Mouse (Mus musculus): Measurements from ENCODE around the gene Smg1. TPM values are rescaled to one million over a fixed set of nuclear protein-coding genes. Genes with fewer than 3 reads are reported as not detected.
"Not testable (repeated sequence)": the region's sequence is repeated elsewhere in the genome, so short reads cannot be mapped to it uniquely, and the experiment has no call there.

The Smg1 gene
- polyA plus RNA-seq, 1 experiment from 2014 or later, result 24.5 TPM

DNA sequence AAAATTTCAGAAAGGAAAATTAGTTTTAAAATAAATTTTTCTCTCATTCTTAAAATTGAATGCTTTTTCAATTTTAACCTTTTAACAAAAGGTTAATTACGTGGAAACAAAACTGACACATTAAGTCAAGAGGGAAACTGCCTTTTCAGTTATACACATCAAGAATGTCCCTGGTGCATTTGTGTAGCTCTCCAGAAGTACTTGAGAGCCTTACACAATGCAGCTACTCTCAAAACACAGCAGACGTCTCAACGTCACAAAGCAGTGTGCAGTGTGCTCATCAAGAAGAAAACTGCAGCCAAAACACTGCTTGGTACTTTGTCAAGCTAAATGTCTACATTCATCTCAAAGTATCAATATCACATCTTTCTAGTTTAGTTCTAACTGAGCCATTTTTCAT lies 63.7 kb downstream of the Smg1 start:
- no peak overlapping the region for H3K4me3 ChIP-seq
- peaks cover 47% of the 10 kb centered on the region for H3K36me3 ChIP-seq (replicated peaks)
- ATAC-seq (replicated peaks), result no peak
- no peak overlapping the region for H3K9ac ChIP-seq
- 75% methylated on average over 3 of the region's 3 CpGs for WGBS
- no peaks in the 10 kb centered on the region for H3K9me3 ChIP-seq
- H3K27ac ChIP-seq, result no peak overlapping the region
- no peaks in the 10 kb centered on the region for H3K4me1 ChIP-seq
- no peak overlapping the region for H3K4me2 ChIP-seq
- no peaks in the 10 kb centered on the region for H3K27me3 ChIP-seq (replicated peaks)

DNA sequence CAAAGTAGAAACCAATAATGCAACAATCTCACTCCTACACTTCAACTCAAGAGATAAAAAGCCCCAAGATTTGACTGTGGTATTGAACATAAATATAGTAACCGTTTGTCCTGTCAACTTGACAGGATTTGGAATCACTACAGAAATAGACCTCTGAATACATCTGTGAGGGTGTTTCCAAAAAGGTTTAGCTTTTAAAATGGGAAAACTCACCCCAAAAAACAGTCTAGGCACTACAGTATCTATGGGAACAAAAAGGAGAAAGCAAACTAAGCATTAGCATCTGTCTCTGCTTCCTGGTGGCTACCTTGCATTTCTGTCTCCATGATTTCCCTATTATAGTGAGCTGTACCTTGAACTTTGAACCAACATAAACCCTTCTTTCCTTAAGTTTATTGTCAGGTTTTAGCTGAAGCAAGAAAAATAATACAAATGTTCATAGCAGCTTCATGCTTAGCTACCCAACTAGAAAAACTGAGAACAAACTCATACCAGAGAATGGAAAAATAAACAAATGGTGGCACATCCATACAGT lies 67.6 kb downstream of the Smg1 start:
- Histone ChIP-seq H3K4me3 (no peak overlapping the region), H3K9ac (no peak overlapping the region), H3K4me1 (no peaks in the 10 kb centered on the region), H3K27me3 (replicated peaks) (no peaks in the 10 kb centered on the region), H3K9me3 (no peaks in the 10 kb centered on the region), H3K27ac (no peak overlapping the region), H3K36me3 (replicated peaks) (peaks cover 46% of the 10 kb centered on the region), H3K4me2 (no peak overlapping the region)
- WGBS, result 90% methylated on average over 1 of the region's 1 CpGs
- ATAC-seq (replicated peaks), result no peak

DNA sequence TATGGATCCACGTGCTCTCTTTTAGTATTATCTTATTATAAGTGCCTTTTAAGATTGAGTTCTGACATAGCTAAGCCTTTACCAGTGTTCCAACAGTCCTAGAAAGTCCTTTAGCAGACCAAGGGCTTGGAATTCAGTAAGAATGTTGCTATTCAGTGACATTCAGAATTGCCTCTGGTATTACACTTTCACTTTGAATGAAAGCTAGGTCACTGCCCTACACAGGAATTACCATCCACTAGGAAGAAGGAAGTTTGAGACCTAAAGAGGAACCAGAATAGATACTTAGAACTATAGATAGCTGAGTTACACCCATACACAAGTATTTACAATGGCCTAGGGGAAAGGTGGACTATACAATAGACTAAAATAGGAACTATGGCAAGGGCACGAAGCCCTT lies 73.3 kb downstream of the Smg1 start:
- ATAC-seq (replicated peaks); H3K9me3 ChIP-seq; H3K27me3 ChIP-seq (replicated peaks); H3K4me2 ChIP-seq; H3K27ac ChIP-seq; H3K4me1 ChIP-seq; H3K9ac ChIP-seq; H3K4me3 ChIP-seq: not testable (repeated sequence)
- peaks cover 43% of the 10 kb centered on the region; the same call in 1 of the 2 replicates for H3K36me3 ChIP-seq (replicated peaks)
- 95% methylated on average over 2 of the region's 2 CpGs for WGBS

DNA sequence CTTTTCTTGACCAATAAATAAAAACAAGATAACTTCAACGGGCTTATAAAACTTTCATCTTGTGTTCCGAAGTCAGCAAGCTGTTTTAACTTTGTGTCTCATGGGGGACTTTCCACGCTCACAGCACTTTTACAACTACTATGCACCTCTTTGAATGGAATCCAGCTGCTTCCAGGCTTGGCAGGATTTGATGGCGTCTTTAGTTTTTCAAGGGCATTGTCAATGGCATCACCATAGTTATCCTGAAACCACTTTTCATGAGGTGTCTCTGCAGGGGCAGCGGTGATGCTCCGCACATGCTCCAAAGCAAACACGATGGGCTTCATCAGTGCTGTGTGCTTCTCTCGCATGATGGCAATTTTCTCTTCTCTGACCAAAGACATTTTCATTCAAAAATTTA lies 80.5 kb downstream of the Smg1 start:
- Histone ChIP-seq H3K4me1 (no peaks in the 10 kb centered on the region), H3K4me3 (no peak overlapping the region), H3K4me2 (no peak overlapping the region), H3K9ac (no peak overlapping the region), H3K27me3 (replicated peaks) (no peaks in the 10 kb centered on the region), H3K27ac (no peak overlapping the region), H3K9me3 (no peaks in the 10 kb centered on the region), H3K36me3 (replicated peaks) (peaks cover 39% of the 10 kb centered on the region)
- WGBS, result 91% methylated on average over 8 of the region's 8 CpGs
- ATAC-seq (replicated peaks), result no peak

GRCm38 (mm10) chr7:118160121-118160520 lies 83.3 kb downstream of the Smg1 start:
- no peaks in the 10 kb centered on the region for H3K9me3 ChIP-seq
- H3K36me3 ChIP-seq (replicated peaks), result peaks cover 36% of the 10 kb centered on the region
- H3K4me1 ChIP-seq, result no peaks in the 10 kb centered on the region
- ATAC-seq (replicated peaks), result no peak
- no peak overlapping the region for H3K27ac ChIP-seq
- H3K4me3 ChIP-seq, result no peak overlapping the region
- WGBS, result 94% methylated on average over 3 of the region's 3 CpGs
- H3K9ac ChIP-seq, result no peak overlapping the region
- no peak overlapping the region for H3K4me2 ChIP-seq
- H3K27me3 ChIP-seq (replicated peaks), result no peaks in the 10 kb centered on the region

- Histone ChIP-seq H3K27ac (no peak overlapping the region), H3K9ac (no peak overlapping the region), H3K9me3 (no peaks in the 10 kb centered on the region), H3K27me3 (replicated peaks) (no peaks in the 10 kb centered on the region), H3K36me3 (replicated peaks) (peaks cover 54% of the 10 kb centered on the region), H3K4me2 (no peak overlapping the region), H3K4me1 (no peaks in the 10 kb centered on the region), H3K4me3 (no peak overlapping the region)
- WGBS, result 97% methylated on average over 7 of the region's 7 CpGs
- no peak for ATAC-seq (replicated peaks)
These were observed 87.0 kb downstream of the Smg1 start for GRCm38 (mm10) chr7:118156461-118156860.

GRCm38 (mm10) chr7:118154150-118154549 lies 89.3 kb downstream of the Smg1 start:
- Histone ChIP-seq H3K27me3 (replicated peaks) (no peaks in the 10 kb centered on the region), H3K4me2 (no peak overlapping the region), H3K4me3 (no peak overlapping the region), H3K36me3 (replicated peaks) (peaks cover 45% of the 10 kb centered on the region), H3K4me1 (no peaks in the 10 kb centered on the region), H3K9ac (no peak overlapping the region), H3K9me3 (no peaks in the 10 kb centered on the region), H3K27ac (no peak overlapping the region)
- WGBS, result 97% methylated on average over 6 of the region's 6 CpGs
- ATAC-seq (replicated peaks), result no peak

- 78% methylated on average over 3 of the region's 3 CpGs for WGBS
- no peak overlapping the region for H3K4me2 ChIP-seq
- H3K27me3 ChIP-seq (replicated peaks), result no peaks in the 10 kb centered on the region
- H3K36me3 ChIP-seq (replicated peaks), result peaks cover 56% of the 10 kb centered on the region
- no peak overlapping the region for H3K9ac ChIP-seq
- no peaks in the 10 kb centered on the region for H3K9me3 ChIP-seq
- ATAC-seq (replicated peaks), result no peak
- no peaks in the 10 kb centered on the region for H3K4me1 ChIP-seq
- no peak overlapping the region for H3K4me3 ChIP-seq
- no peak overlapping the region for H3K27ac ChIP-seq
These were observed 99.9 kb downstream of the Smg1 start for GRCm38 (mm10) chr7:118143602-118144001.

- Histone ChIP-seq H3K9ac (no peak overlapping the region), H3K27ac (no peak overlapping the region), H3K4me3 (no peak overlapping the region), H3K36me3 (replicated peaks) (peaks cover 57% of the 10 kb centered on the region), H3K4me2 (no peak overlapping the region), H3K4me1 (no peaks in the 10 kb centered on the region), H3K27me3 (replicated peaks) (no peaks in the 10 kb centered on the region), H3K9me3 (no peaks in the 10 kb centered on the region)
- 93% methylated on average over 4 of the region's 4 CpGs for WGBS
- no peak for ATAC-seq (replicated peaks)
These were observed 100.3 kb downstream of the Smg1 start for GRCm38 (mm10) chr7:118143123-118143522.

DNA sequence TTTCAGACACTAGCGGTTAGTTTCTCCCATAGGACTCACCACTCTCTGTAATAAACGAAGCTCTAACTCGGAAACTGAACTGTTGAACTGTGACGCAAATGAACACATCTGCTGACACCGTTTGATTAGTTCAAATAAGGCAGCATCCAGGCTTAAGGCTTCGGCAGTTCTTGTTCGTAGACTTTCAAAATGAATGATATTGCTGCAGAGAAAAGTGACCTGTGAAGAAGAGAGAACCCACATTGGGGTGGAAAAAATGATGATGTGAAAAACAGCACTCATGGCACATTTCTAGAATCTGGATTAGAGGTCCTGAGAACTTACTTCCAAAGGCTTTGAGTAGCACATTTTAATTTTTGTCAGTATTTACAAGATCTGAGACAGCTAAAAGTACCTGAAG lies 102.2 kb downstream of the Smg1 start:
- Histone ChIP-seq H3K4me1 (no peaks in the 10 kb centered on the region), H3K4me2 (no peak overlapping the region), H3K27ac (no peak overlapping the region), H3K9me3 (no peaks in the 10 kb centered on the region), H3K4me3 (no peak overlapping the region), H3K27me3 (replicated peaks) (no peaks in the 10 kb centered on the region), H3K36me3 (replicated peaks) (peaks cover 69% of the 10 kb centered on the region), H3K9ac (no peak overlapping the region)
- WGBS, result 94% methylated on average over 7 of the region's 7 CpGs
- ATAC-seq (replicated peaks), result no peak

DNA sequence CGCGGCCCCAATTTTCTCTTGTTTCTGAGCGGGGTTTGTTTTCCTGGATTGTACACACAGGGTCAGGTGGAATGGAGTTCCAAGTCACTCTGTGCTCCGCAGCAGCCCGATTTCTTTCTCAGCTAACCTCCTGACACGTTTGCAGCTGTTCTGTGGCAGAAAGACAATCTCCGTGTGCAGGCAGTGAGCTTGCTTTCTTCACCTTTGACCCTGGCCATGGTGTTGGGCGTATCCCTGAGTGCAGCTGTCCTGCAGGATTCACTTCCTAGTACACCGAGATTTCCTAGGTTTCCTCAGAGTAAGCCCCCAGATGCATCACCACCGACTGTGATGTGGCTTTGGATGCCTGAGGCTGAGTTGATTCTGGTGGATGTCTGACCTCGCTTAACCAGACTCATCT lies 108.3 kb downstream of the Smg1 start:
- no peaks in the 10 kb centered on the region for H3K9me3 ChIP-seq
- no peak for ATAC-seq (replicated peaks)
- H3K36me3 ChIP-seq (replicated peaks), result peaks cover 34% of the 10 kb centered on the region
- whole genome bisulfite sequencing, result 82% methylated on average over 11 of the region's 11 CpGs
- H3K27ac ChIP-seq, result no peak overlapping the region
- no peak overlapping the region for H3K4me2 ChIP-seq
- peaks cover 4% of the 10 kb centered on the region; the same call in 1 of the 2 replicates for H3K4me1 ChIP-seq
- H3K9ac ChIP-seq, result no peak overlapping the region
- no peaks in the 10 kb centered on the region for H3K27me3 ChIP-seq (replicated peaks)
- H3K4me3 ChIP-seq, result no peak overlapping the region

GRCm38 (mm10) chr7:118129430-118130041 lies 113.9 kb downstream of the Smg1 start, which contains the start of gene Arl6ip1:
Gene Arl6ip1, minus strand, starts transcription at chr7:118129662.
- Histone ChIP-seq H3K27me3 (replicated peaks) (no peaks in the 10 kb centered on the region), H3K36me3 (replicated peaks) (0 out of 2 replicates have a peak, but pooled peaks cover 2% of the 10 kb centered on the region), H3K4me3 (peak within 1 kb of the TSS; percentile 96), H3K9me3 (no peaks in the 10 kb centered on the region), H3K27ac (peak within 1 kb of the TSS; percentile 87), H3K4me2 (peak within 1 kb of the TSS; percentile 90), H3K4me1 (peaks cover 35% of the 10 kb centered on the region), H3K9ac (peak within 1 kb of the TSS; percentile 79)
- under 1% methylated on average over 39 of the region's 39 CpGs for WGBS
- ATAC-seq (replicated peaks), result peak; percentile 98

- peaks cover 35% of the 10 kb centered on the region for H3K4me1 ChIP-seq
- H3K9me3 ChIP-seq, result no peaks in the 10 kb centered on the region
- ATAC-seq (replicated peaks), result peak; percentile 79
- no peaks in the 10 kb centered on the region for H3K36me3 ChIP-seq (replicated peaks)
- peak overlapping the region; percentile 90 for H3K4me2 ChIP-seq
- H3K27ac ChIP-seq, result peak overlapping the region; percentile 87
- H3K4me3 ChIP-seq, result peak overlapping the region; percentile 96
- H3K27me3 ChIP-seq (replicated peaks), result no peaks in the 10 kb centered on the region
- WGBS, result under 1% methylated on average over 21 of the region's 21 CpGs
- H3K9ac ChIP-seq, result peak overlapping the region; percentile 79
These were observed 114.5 kb downstream of the Smg1 start for GRCm38 (mm10) chr7:118128925-118129429.
